9 mouse cellular contexts compared by ENCODE assay signal in genomic region chr6:125361467-125362291, GRCm38 (mm10). TPM values are rescaled to one million over a fixed set of nuclear protein-coding genes. Genes with fewer than 3 reads are reported as not detected.
DNase-seq lines count a peak whose midpoint lies in the region; ATAC-seq and TF ChIP-seq lines count a peak whose summit lies in the region.
"Had no signal": no experiment of that assay in that cellular context is flagged by ENCODE, and none has a peak within 500 bp of the region (broad histone marks: within the 10 kb centered on the region; RNA-seq: fewer than 3 reads in every experiment).

No protein-coding gene starts in this region.

- peaks cover 38% of the 10 kb centered on the region for H3K27me3 ChIP-seq in hindbrain, embryonic 11.5 days (ENCODE audit: control insufficient read depth, insufficient read depth, low read length)
- peaks cover 42% of the 10 kb centered on the region for H3K27me3 ChIP-seq in neural tube, embryonic 15.5 days (replicated peaks)
- H3K27me3 ChIP-seq: Patski had no signal

- 13% methylated on average over 38 of the region's 38 CpGs for WGBS in hindbrain, embryonic 11.5 days
- WGBS in neural tube, embryonic 15.5 days = 13% methylated on average over 38 of the region's 38 CpGs

- no peak for TF ChIP-seq POLR2A in brain, embryonic 14.5 days (IDR thresholded peaks at IDR 0.05; ENCODE audit: borderline replicate concordance, extremely low read depth, insufficient read depth, insufficient read length, poor library complexity, severe bottlenecking)

- peak; percentile 53; the same call in 1 of the 2 replicates for TF ChIP-seq CTCF in brain, embryonic 14.5 days (IDR thresholded peaks at IDR 0.05; ENCODE audit: borderline replicate concordance, extremely low read depth, insufficient read depth, insufficient read length)

- peak overlapping the region; percentile 25 for H3K4me2 ChIP-seq in hindbrain, embryonic 11.5 days (replicated peaks; ENCODE audit: low read depth, low read length)
- peak overlapping the region; percentile 59 for H3K4me2 ChIP-seq in neural tube, embryonic 15.5 days

- peak; percentile 93 for ATAC-seq in frontal cortex, adult (ENCODE audit: low TSS enrichment)
- peak; percentile 38; the same call in 1 of the 2 replicates for ATAC-seq in hindbrain, embryonic 11.5 days (ENCODE audit: low FRiP score)
- peak; percentile 74; the same call in 1 of the 2 replicates for ATAC-seq in neural tube, embryonic 15.5 days (ENCODE audit: low FRiP score)
- ATAC-seq: Patski had no signal

- no peaks in the 10 kb centered on the region for H3K36me3 ChIP-seq in hindbrain, embryonic 11.5 days (ENCODE audit: control insufficient read depth, insufficient read depth, low read length)
- H3K36me3 ChIP-seq in neural tube, embryonic 15.5 days = no peaks in the 10 kb centered on the region

- no peaks in the 10 kb centered on the region; the same call in 1 of the 2 replicates for H3K4me1 ChIP-seq in hindbrain, embryonic 11.5 days (replicated peaks; ENCODE audit: control insufficient read depth, insufficient read depth, low read length)
- peaks cover 27% of the 10 kb centered on the region for H3K4me1 ChIP-seq in neural tube, embryonic 15.5 days

- no peak overlapping the region for H3K27ac ChIP-seq in hindbrain, embryonic 11.5 days (ENCODE audit: low read depth, low read length)
- H3K27ac ChIP-seq in neural tube, embryonic 15.5 days (replicated peaks) = no peak overlapping the region

- H3K9me3 ChIP-seq in hindbrain, embryonic 11.5 days (ENCODE audit: control insufficient read depth, low read length) = no peaks in the 10 kb centered on the region
- no peaks in the 10 kb centered on the region for H3K9me3 ChIP-seq in neural tube, embryonic 15.5 days (replicated peaks)

- H3K4me3 ChIP-seq in hindbrain, embryonic 11.5 days (ENCODE audit: low read depth, low read length) = 0 out of 2 replicates have a peak overlapping the region, but pooled peaks have one; percentile 12
- peak overlapping the region; percentile 32 for H3K4me3 ChIP-seq in neural tube, embryonic 15.5 days (replicated peaks)

- intact Hi-C loops in left cerebral cortex, postnatal 25 days (cut with DNase I) = loop anchor here (5.0 kb wide), 2 partner anchors 84 to 241 kb away; no protein-coding TSS in a partner anchor

- H3K9ac ChIP-seq in hindbrain, embryonic 11.5 days (ENCODE audit: low read depth, low read length) = no peak overlapping the region
- H3K9ac ChIP-seq in neural tube, embryonic 15.5 days (replicated peaks) = 0 out of 2 replicates have a peak overlapping the region, but pooled peaks have one; percentile 28

- DNase-seq in frontal cortex, postnatal 25 days (ENCODE audit: low spot score in 2 of 2) = no peak
- DNase-seq in 416B (ENCODE audit: low read depth) = peak; percentile 39
- DNase-seq in brain, embryonic 14.5 days (ENCODE audit: low read depth) = peak; percentile 72
- DNase-seq in hindbrain, embryonic 11.5 days (ENCODE audit: low spot score) = peak; percentile 49
- DNase-seq in left cerebral cortex, postnatal 25 days (ENCODE audit: low spot score in 2 of 2) = peak; percentile 27 to 56
- DNase-seq in cerebellum, adult 18-20 months = no peak

RNA-seq across cellular contexts. Expression of gene Tnfrsf1a, which starts 12.5 kb away (rescaled TPM):
- polyA plus RNA-seq in brain, embryonic 14.5 days (2012; rRNA removed) = 18.5 and 19.4 TPM in 2 replicates
- polyA plus RNA-seq in hindbrain, embryonic 11.5 days (2014; fragmentation: Nextera tagmentation; extraction: Ambion mirVana) = 25.2 and 25.9 TPM in 2 replicates
- total RNA-seq in left cerebral cortex, postnatal 25 days (2021) = 10 to 100 TPM; 11.5 to 12.7 TPM
- 13.6 and 28.4 TPM in 2 replicates for polyA plus RNA-seq in neural tube, embryonic 15.5 days (2015; fragmentation: Nextera tagmentation; extraction: Ambion mirVana)

RNA-seq across cellular contexts. Expression of gene Plekhg6, which starts 18.9 kb away (rescaled TPM):
- polyA plus RNA-seq in brain, embryonic 14.5 days (2012; rRNA removed) = 0.13 and 0.23 TPM in 2 replicates
- polyA plus RNA-seq in hindbrain, embryonic 11.5 days (2014; fragmentation: Nextera tagmentation; extraction: Ambion mirVana) = 0.06 and 0.19 TPM in 2 replicates
- total RNA-seq in left cerebral cortex, postnatal 25 days (2021) = under 1 TPM; 0.25 to 0.39 TPM
- polyA plus RNA-seq in neural tube, embryonic 15.5 days (2015; fragmentation: Nextera tagmentation; extraction: Ambion mirVana) = 0.23 and 0.70 TPM in 2 replicates

RNA-seq across cellular contexts. Expression of gene Scnn1a, which starts 41.2 kb away (rescaled TPM):
- polyA plus RNA-seq in brain, embryonic 14.5 days (2012; rRNA removed) = 0.54 and 0.62 TPM in 2 replicates
- polyA plus RNA-seq in hindbrain, embryonic 11.5 days (2014; fragmentation: Nextera tagmentation; extraction: Ambion mirVana) = 0.45 and 0.96 TPM in 2 replicates
- 1 to 10 TPM; 2.4 to 2.6 TPM for total RNA-seq in left cerebral cortex, postnatal 25 days (2021)
- polyA plus RNA-seq in neural tube, embryonic 15.5 days (2015; fragmentation: Nextera tagmentation; extraction: Ambion mirVana) = 0.44 and 2.6 TPM in 2 replicates

RNA-seq across cellular contexts. Expression of gene Ltbr, which starts 48.0 kb away (rescaled TPM):
- 14.2 and 20.7 TPM in 2 replicates for polyA plus RNA-seq in brain, embryonic 14.5 days (2012; rRNA removed)
- polyA plus RNA-seq in hindbrain, embryonic 11.5 days (2014; fragmentation: Nextera tagmentation; extraction: Ambion mirVana) = 17.9 and 19.0 TPM in 2 replicates
- 1 to 10 TPM; 8.1 to 9.9 TPM for total RNA-seq in left cerebral cortex, postnatal 25 days (2021)
- polyA plus RNA-seq in neural tube, embryonic 15.5 days (2015; fragmentation: Nextera tagmentation; extraction: Ambion mirVana) = 19.5 and 28.1 TPM in 2 replicates

Comparison
In these comparisons a context has a peak if more than half of its experiments do, and no peak if none do; other contexts are left out.
1. ATAC-seq: peak in every context shown above with its lines; median percentile 93 in frontal cortex, adult; 74 in neural tube, embryonic 15.5 days; 38 in hindbrain, embryonic 11.5 days.
2. DNase-seq: peak in 416B (single experiment), brain, embryonic 14.5 days (single experiment), hindbrain, embryonic 11.5 days (single experiment) and left cerebral cortex, postnatal 25 days (2 of 2); none in frontal cortex, postnatal 25 days (0 of 2) and cerebellum, adult 18-20 months (0 of 2).